Mouse (Mus musculus): ENCODE data around the gene Cdk9. TPM values are rescaled to one million over a fixed set of nuclear protein-coding genes. Genes with fewer than 3 reads are reported as not detected.
A peak's percentile ranks its signal among the peaks of the same experiment; 100 is the strongest.

Gene Cdk9
- polyA plus RNA-seq, 1 experiment from 2014 or later = 61.3 TPM

DNA sequence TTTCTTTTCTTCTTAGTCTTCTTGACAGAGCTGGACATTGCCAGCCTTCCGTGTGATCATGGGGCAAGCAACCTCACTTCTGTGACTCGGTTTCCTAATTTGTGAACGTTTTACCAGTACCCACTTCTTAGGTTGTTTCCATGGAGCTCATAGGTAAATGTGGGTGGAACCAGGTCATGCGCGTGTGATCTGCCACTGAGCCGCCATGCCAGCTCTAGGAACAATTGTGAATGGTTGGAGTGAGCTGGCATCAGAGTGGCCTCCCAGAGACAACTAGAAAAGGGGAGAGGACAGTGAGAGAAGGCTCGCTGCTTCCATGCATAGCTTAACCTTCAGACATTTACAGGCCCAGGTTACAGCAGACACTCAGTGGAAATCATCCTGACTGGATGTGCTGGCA is 44.7 kb downstream of the Cdk9 start:
- Histone ChIP-seq H3K4me1 (ENCODE audit: control insufficient read depth, insufficient read depth, low read length) (no peaks in the 10 kb centered on the region; the same call in 1 of the 2 replicates), H3K9me3 (replicated peaks; ENCODE audit: control insufficient read depth, low read length, poor library complexity, severe bottlenecking) (no peaks in the 10 kb centered on the region), H3K4me3 (ENCODE audit: low read depth, low read length) (no peak overlapping the region), H3K4me2 (ENCODE audit: low read length) (no peak overlapping the region), H3K27ac (ENCODE audit: low read length) (peak overlapping the region; percentile 49), H3K9ac (ENCODE audit: low read depth, low read length) (no peak overlapping the region), H3K27me3 (ENCODE audit: control insufficient read depth, insufficient read depth, low read depth, low read length) (no peaks in the 10 kb centered on the region), H3K36me3 (ENCODE audit: control insufficient read depth, insufficient read depth, low read length) (no peaks in the 10 kb centered on the region)
- whole genome bisulfite sequencing = 56% methylated on average over 7 of the region's 7 CpGs
- no peak for ATAC-seq

GRCm38 (mm10) chr2:32667775-32668174 is 45.1 kb downstream of the Cdk9 start:
- H3K36me3 ChIP-seq (ENCODE audit: control insufficient read depth, insufficient read depth, low read length) = no peaks in the 10 kb centered on the region
- 17% methylated on average over 11 of the region's 11 CpGs for WGBS
- H3K4me2 ChIP-seq (ENCODE audit: low read length) = no peak overlapping the region
- H3K4me3 ChIP-seq (ENCODE audit: low read depth, low read length) = no peak overlapping the region
- no peaks in the 10 kb centered on the region; the same call in 1 of the 2 replicates for H3K4me1 ChIP-seq (ENCODE audit: control insufficient read depth, insufficient read depth, low read length)
- H3K27ac ChIP-seq (ENCODE audit: low read length) = peak overlapping the region; percentile 49; the same call in 1 of the 2 replicates
- ATAC-seq = no peak
- no peak overlapping the region for H3K9ac ChIP-seq (ENCODE audit: low read depth, low read length)
- H3K9me3 ChIP-seq (replicated peaks; ENCODE audit: control insufficient read depth, low read length, poor library complexity, severe bottlenecking) = no peaks in the 10 kb centered on the region
- no peaks in the 10 kb centered on the region for H3K27me3 ChIP-seq (ENCODE audit: control insufficient read depth, insufficient read depth, low read depth, low read length)

GRCm38 (mm10) chr2:32665853-32666252 is 47.0 kb downstream of the Cdk9 start:
- Histone ChIP-seq H3K4me1 (ENCODE audit: control insufficient read depth, insufficient read depth, low read length) (no peaks in the 10 kb centered on the region; the same call in 1 of the 2 replicates), H3K4me2 (ENCODE audit: low read length) (no peak overlapping the region), H3K9ac (ENCODE audit: low read depth, low read length) (no peak overlapping the region), H3K9me3 (replicated peaks; ENCODE audit: control insufficient read depth, low read length, poor library complexity, severe bottlenecking) (no peaks in the 10 kb centered on the region), H3K36me3 (ENCODE audit: control insufficient read depth, insufficient read depth, low read length) (no peaks in the 10 kb centered on the region), H3K27ac (ENCODE audit: low read length) (no peak overlapping the region), H3K4me3 (ENCODE audit: low read depth, low read length) (no peak overlapping the region), H3K27me3 (ENCODE audit: control insufficient read depth, insufficient read depth, low read depth, low read length) (no peaks in the 10 kb centered on the region)
- 95% methylated on average over 6 of the region's 6 CpGs for WGBS
- no peak for ATAC-seq

DNA sequence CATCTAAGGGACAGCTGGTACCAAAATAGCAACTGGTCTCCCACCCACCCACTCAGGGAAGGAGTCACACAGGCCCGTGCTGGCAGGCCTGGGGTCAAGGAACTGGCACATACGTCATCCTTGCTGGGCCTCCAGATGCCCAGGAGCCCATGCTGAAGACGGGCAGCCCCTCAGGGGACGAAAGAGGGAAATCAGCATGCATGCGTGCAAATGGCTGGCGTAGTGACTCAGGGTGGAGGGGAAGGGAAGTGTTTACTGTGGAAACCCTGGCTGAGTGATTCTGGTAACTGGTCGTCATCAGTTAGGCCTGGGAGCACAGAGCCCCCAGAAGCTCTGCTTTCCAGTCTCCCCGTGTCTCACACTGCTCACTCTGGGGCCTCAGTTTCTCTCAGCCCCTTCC is 47.5 kb downstream of the Cdk9 start:
- 71% methylated on average over 8 of the region's 8 CpGs for WGBS
- Histone ChIP-seq H3K9ac (ENCODE audit: low read depth, low read length) (no peak overlapping the region), H3K9me3 (replicated peaks; ENCODE audit: control insufficient read depth, low read length, poor library complexity, severe bottlenecking) (no peaks in the 10 kb centered on the region), H3K36me3 (ENCODE audit: control insufficient read depth, insufficient read depth, low read length) (no peaks in the 10 kb centered on the region), H3K4me1 (ENCODE audit: control insufficient read depth, insufficient read depth, low read length) (no peaks in the 10 kb centered on the region; the same call in 1 of the 2 replicates), H3K4me2 (ENCODE audit: low read length) (no peak overlapping the region), H3K27ac (ENCODE audit: low read length) (no peak overlapping the region), H3K27me3 (ENCODE audit: control insufficient read depth, insufficient read depth, low read depth, low read length) (no peaks in the 10 kb centered on the region), H3K4me3 (ENCODE audit: low read depth, low read length) (no peak overlapping the region)
- ATAC-seq = no peak

DNA sequence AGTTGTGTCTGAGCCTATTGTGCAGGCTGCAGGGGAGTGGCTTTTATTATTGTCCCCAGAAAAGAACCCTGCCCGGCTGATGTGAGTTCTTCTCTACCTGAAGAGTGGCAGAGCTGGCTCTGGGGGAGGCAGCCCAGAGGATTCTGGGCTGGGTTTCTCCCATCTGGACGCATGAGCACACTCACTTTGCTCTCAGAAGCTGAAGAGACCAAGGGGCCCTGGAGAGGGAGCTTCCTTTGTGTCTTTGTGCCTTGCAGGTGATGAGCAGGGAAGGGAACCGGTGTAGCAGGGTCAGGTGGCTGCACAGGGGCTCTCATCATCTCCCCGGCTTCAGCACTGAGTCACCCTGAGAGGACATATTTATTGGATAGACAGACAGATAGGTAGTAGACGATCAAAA is 50.6 kb downstream of the Cdk9 start:
- no peak overlapping the region for H3K4me2 ChIP-seq (ENCODE audit: low read length)
- H3K4me1 ChIP-seq (ENCODE audit: control insufficient read depth, insufficient read depth, low read length) = no peaks in the 10 kb centered on the region
- H3K4me3 ChIP-seq (ENCODE audit: low read depth, low read length) = no peak overlapping the region
- no peak for ATAC-seq
- no peaks in the 10 kb centered on the region for H3K9me3 ChIP-seq (replicated peaks; ENCODE audit: control insufficient read depth, low read length, poor library complexity, severe bottlenecking)
- no peaks in the 10 kb centered on the region for H3K27me3 ChIP-seq (ENCODE audit: control insufficient read depth, insufficient read depth, low read depth, low read length)
- no peaks in the 10 kb centered on the region for H3K36me3 ChIP-seq (ENCODE audit: control insufficient read depth, insufficient read depth, low read length)
- H3K9ac ChIP-seq (ENCODE audit: low read depth, low read length) = no peak overlapping the region
- WGBS = 51% methylated on average over 5 of the region's 5 CpGs
- H3K27ac ChIP-seq (ENCODE audit: low read length) = no peak overlapping the region

- no peak overlapping the region for H3K9ac ChIP-seq (ENCODE audit: low read depth, low read length)
- no peak for ATAC-seq
- no peaks in the 10 kb centered on the region for H3K9me3 ChIP-seq (replicated peaks; ENCODE audit: control insufficient read depth, low read length, poor library complexity, severe bottlenecking)
- H3K4me2 ChIP-seq (ENCODE audit: low read length) = no peak overlapping the region
- H3K27me3 ChIP-seq (ENCODE audit: control insufficient read depth, insufficient read depth, low read depth, low read length) = no peaks in the 10 kb centered on the region
- H3K4me1 ChIP-seq (ENCODE audit: control insufficient read depth, insufficient read depth, low read length) = no peaks in the 10 kb centered on the region
- no peak overlapping the region for H3K27ac ChIP-seq (ENCODE audit: low read length)
- H3K36me3 ChIP-seq (ENCODE audit: control insufficient read depth, insufficient read depth, low read length) = no peaks in the 10 kb centered on the region
- H3K4me3 ChIP-seq (ENCODE audit: low read depth, low read length) = no peak overlapping the region
- whole genome bisulfite sequencing = 62% methylated on average over 7 of the region's 7 CpGs
Measured at GRCm38 (mm10) chr2:32661509-32662107, 51.3 kb downstream of the Cdk9 start.

- ATAC-seq = no peak
- no peaks in the 10 kb centered on the region for H3K27me3 ChIP-seq (ENCODE audit: control insufficient read depth, insufficient read depth, low read depth, low read length)
- H3K27ac ChIP-seq (ENCODE audit: low read length) = no peak overlapping the region
- WGBS = 84% methylated on average over 2 of the region's 2 CpGs
- no peaks in the 10 kb centered on the region for H3K9me3 ChIP-seq (replicated peaks; ENCODE audit: control insufficient read depth, low read length, poor library complexity, severe bottlenecking)
- H3K4me2 ChIP-seq (ENCODE audit: low read length) = no peak overlapping the region
- no peak overlapping the region for H3K4me3 ChIP-seq (ENCODE audit: low read depth, low read length)
- H3K4me1 ChIP-seq (ENCODE audit: control insufficient read depth, insufficient read depth, low read length) = no peaks in the 10 kb centered on the region
- no peak overlapping the region for H3K9ac ChIP-seq (ENCODE audit: low read depth, low read length)
- H3K36me3 ChIP-seq (ENCODE audit: control insufficient read depth, insufficient read depth, low read length) = no peaks in the 10 kb centered on the region
Measured at GRCm38 (mm10) chr2:32658873-32659272, 54.0 kb downstream of the Cdk9 start.

DNA sequence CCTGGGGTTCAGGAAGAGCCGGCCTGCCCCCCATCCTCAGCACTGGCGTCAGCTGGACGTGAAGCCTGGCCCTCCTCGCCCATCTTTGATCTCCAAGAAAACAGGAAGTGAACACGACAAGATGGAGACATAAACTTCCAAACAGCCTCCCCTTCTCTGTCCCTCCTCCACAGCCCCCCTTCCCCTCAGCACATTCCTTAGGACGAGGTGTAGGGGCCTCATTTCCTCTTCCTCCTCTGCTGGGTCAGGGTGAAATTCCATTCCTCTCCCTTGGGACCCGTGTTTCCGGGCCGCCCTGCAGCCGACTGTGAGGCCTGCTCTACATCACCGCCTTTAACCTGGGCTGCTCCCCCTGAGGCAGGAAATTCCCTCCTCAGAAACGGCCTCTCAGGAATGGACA is 57.0 kb downstream of the Cdk9 start:
- Histone ChIP-seq H3K9ac (ENCODE audit: low read depth, low read length) (no peak overlapping the region), H3K27me3 (ENCODE audit: control insufficient read depth, insufficient read depth, low read depth, low read length) (no peaks in the 10 kb centered on the region), H3K9me3 (replicated peaks; ENCODE audit: control insufficient read depth, low read length, poor library complexity, severe bottlenecking) (no peaks in the 10 kb centered on the region), H3K4me3 (ENCODE audit: low read depth, low read length) (no peak overlapping the region), H3K4me1 (ENCODE audit: control insufficient read depth, insufficient read depth, low read length) (no peaks in the 10 kb centered on the region), H3K4me2 (ENCODE audit: low read length) (no peak overlapping the region), H3K27ac (ENCODE audit: low read length) (no peak overlapping the region), H3K36me3 (ENCODE audit: control insufficient read depth, insufficient read depth, low read length) (no peaks in the 10 kb centered on the region)
- ATAC-seq = no peak
- WGBS = 77% methylated on average over 12 of the region's 12 CpGs
